Mouse (Mus musculus) megakaryocyte, embryonic 14.5 days (primary cell): Measurements from ENCODE around the gene Tst.

Experiments used
- FLI1 ChIP-seq: IDR thresholded peaks from 2 replicates; pipeline ENCODE4 v1.6.1; 2012; ENCODE audit warnings: low read length, inconsistent platforms, mixed read lengths
- GATA1 ChIP-seq: IDR thresholded peaks from 3 replicates; pipeline ENCODE4 v1.6.1; 2012; ENCODE audit warnings: mixed read lengths, low read length, inconsistent platforms, borderline replicate concordance

- TF ChIP-seq GATA1 (no peak), FLI1 (no peak)
These were observed 30.0 kb upstream of the Tst start for GRCm38 (mm10) chr15:78435681-78436080.
